Mouse (Mus musculus) C2C12 (cell line): ENCODE data around the gene Letmd1.

Source experiments
- CTCF ChIP-seq: IDR thresholded peaks from one replicate; pipeline ENCODE4 v1.5.1; 2011; ENCODE audit not compliant: control insufficient read depth, insufficient read depth, insufficient read length
- MAX ChIP-seq: IDR thresholded peaks from one replicate; pipeline ENCODE4 v1.6.1; 2011; ENCODE audit warnings: mild to moderate bottlenecking, control low read depth
- MYOG ChIP-seq: IDR thresholded peaks from one replicate; pipeline ENCODE4 v1.6.1; 2011; ENCODE audit not compliant: control insufficient read depth, insufficient read length; ENCODE audit errors: extremely low read depth
- USF1 ChIP-seq: IDR thresholded peaks from one replicate; pipeline ENCODE4 v1.6.1; 2011; ENCODE audit warnings: low read depth, mild to moderate bottlenecking, control low read depth, moderate library complexity

GRCm38 (mm10) chr15:100486450-100486849, 17.6 kb downstream of the Letmd1 start:
- TF ChIP-seq CTCF (no peak), MYOG (no peak), MAX (no peak), USF1 (no peak)
